Mouse (Mus musculus) heart, embryonic 12.5 days (tissue): ENCODE measurements at regions not wholly inside any gene's neighbourhood (a gene's known extent, or its start where the extent isn't known, plus 50 kb on each side); places are given as distances from the start of the nearest gene placed in this dataset.

Source experiments
- ATAC-seq: fragments of 200-750 bp; cut with Nextera tagmentation; 2 replicates; pipeline ENCODE4 v1.8.0; 2017; ENCODE audit warnings: moderate TSS enrichment, moderate library complexity; ENCODE audit not compliant: insufficient number of reproducible peaks, low FRiP score
- H3K27ac ChIP-seq: fragments of 300-500 bp; sonication (generic); 2 replicates; pipeline ENCODE4 v1.5.1; 2016; ENCODE audit warnings: mild to moderate bottlenecking, moderate library complexity; ENCODE audit not compliant: poor library complexity, severe bottlenecking
- H3K27me3 ChIP-seq: fragments of 300-500 bp; sonication (generic); replicated peaks from 2 replicates; pipeline ENCODE4 v1.6.1; 2016; ENCODE audit warnings: mild to moderate bottlenecking, moderate library complexity
- H3K36me3 ChIP-seq: fragments of 300-500 bp; sonication (generic); 2 replicates; pipeline ENCODE4 v1.6.1; 2016; ENCODE audit warnings: mild to moderate bottlenecking, moderate library complexity
- H3K4me1 ChIP-seq: fragments of 300-500 bp; sonication (generic); replicated peaks from 2 replicates; pipeline ENCODE4 v1.6.1; 2016; ENCODE audit warnings: mild to moderate bottlenecking
- H3K4me2 ChIP-seq: fragments of 300-500 bp; sonication (generic); 2 replicates; pipeline ENCODE4 v1.6.1; 2016; ENCODE audit warnings: mild to moderate bottlenecking, moderate library complexity
- H3K4me3 ChIP-seq: fragments of 300-500 bp; sonication (generic); 2 replicates; pipeline ENCODE4 v1.5.1; 2016; ENCODE audit warnings: mild to moderate bottlenecking
- H3K9ac ChIP-seq: fragments of 300-500 bp; sonication (generic); 2 replicates; pipeline ENCODE4 v1.6.1; 2016; ENCODE audit warnings: mild to moderate bottlenecking, moderate library complexity
- H3K9me3 ChIP-seq: fragments of 300-500 bp; sonication (generic); replicated peaks from 2 replicates; pipeline ENCODE4 v1.6.1; 2016; ENCODE audit warnings: mild to moderate bottlenecking, moderate library complexity
- WGBS: fragments of 180-500 bp; shearing (Covaris S2); methylation state at CpG from one replicate; pipeline ENCODE4 v1.1.7; 2016; 5-methylcytosine and 5-hydroxymethylcytosine counted together

DNA sequence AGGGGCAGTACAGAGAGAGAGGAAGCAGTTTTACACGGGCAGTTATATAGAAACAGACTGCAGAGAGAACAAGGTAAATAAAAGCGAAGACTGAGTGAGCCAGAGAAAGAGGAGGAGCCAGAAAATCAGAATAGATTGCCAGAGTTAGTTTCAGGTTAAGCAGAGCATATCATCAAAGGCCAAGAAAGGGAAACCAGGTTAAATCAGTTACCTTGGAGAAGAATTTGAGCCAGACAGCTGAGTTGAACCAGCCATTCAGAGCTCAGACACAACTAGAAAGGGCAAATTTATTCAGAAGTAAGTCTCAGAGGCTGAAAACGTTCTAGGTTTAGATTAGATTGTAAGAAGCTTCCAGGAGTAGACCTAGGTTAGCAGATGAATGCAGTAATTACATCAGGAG lies 858.6 kb downstream of the Adgrl3 start:
- Histone ChIP-seq H3K9me3 (no peaks in the 10 kb centered on the region), H3K4me1 (no peaks in the 10 kb centered on the region), H3K9ac (no peak overlapping the region), H3K4me2 (no peak overlapping the region), H3K27ac (no peak overlapping the region), H3K27me3 (no peaks in the 10 kb centered on the region), H3K36me3 (no peaks in the 10 kb centered on the region), H3K4me3 (no peak overlapping the region)
- ATAC-seq, result no peak
- 65% methylated on average over 3 of the region's 3 CpGs for WGBS

GRCm38 (mm10) chr5:81893358-81893757 lies 873.4 kb downstream of the Adgrl3 start:
- no peaks in the 10 kb centered on the region for H3K36me3 ChIP-seq
- no peaks in the 10 kb centered on the region for H3K9me3 ChIP-seq
- no peak overlapping the region for H3K9ac ChIP-seq
- 90% methylated on average over 6 of the region's 6 CpGs for WGBS
- H3K4me1 ChIP-seq, result no peaks in the 10 kb centered on the region
- no peak for ATAC-seq
- no peak overlapping the region for H3K4me2 ChIP-seq
- no peaks in the 10 kb centered on the region for H3K27me3 ChIP-seq
- H3K4me3 ChIP-seq, result no peak overlapping the region
- H3K27ac ChIP-seq, result no peak overlapping the region

DNA sequence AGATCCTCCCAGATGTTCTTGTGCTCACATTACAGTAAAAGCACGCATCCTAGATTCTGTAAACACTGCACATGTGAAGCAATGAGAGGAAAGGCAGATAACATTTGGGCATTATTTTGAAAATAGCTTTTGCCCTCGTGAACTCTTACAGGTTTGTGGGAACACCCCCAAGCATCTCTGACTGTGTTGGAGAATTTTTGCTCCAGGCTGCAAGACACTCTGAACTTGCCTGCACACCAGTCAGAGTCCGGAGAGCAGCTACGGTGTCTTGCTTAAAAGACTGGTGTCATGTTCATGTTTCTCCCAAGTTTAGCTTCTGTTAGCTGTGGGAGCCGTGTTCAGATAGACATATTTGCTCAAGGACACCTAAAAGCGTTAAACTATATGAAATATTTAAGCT lies 889.4 kb downstream of the Adgrl3 start:
- Histone ChIP-seq H3K4me3 (no peak overlapping the region), H3K36me3 (no peaks in the 10 kb centered on the region), H3K9me3 (no peaks in the 10 kb centered on the region), H3K4me1 (no peaks in the 10 kb centered on the region), H3K4me2 (no peak overlapping the region), H3K27me3 (no peaks in the 10 kb centered on the region), H3K27ac (no peak overlapping the region), H3K9ac (no peak overlapping the region)
- WGBS, result 74% methylated on average over 6 of the region's 6 CpGs
- no peak for ATAC-seq

GRCm38 (mm10) chr5:81909964-81910363 lies 890.0 kb downstream of the Adgrl3 start:
- no peak overlapping the region for H3K27ac ChIP-seq
- no peak overlapping the region for H3K4me3 ChIP-seq
- no peak for ATAC-seq
- WGBS, result 72% methylated on average over 8 of the region's 8 CpGs
- H3K9ac ChIP-seq, result no peak overlapping the region
- no peaks in the 10 kb centered on the region for H3K27me3 ChIP-seq
- no peaks in the 10 kb centered on the region for H3K9me3 ChIP-seq
- H3K4me1 ChIP-seq, result no peaks in the 10 kb centered on the region
- H3K36me3 ChIP-seq, result no peaks in the 10 kb centered on the region
- H3K4me2 ChIP-seq, result no peak overlapping the region

GRCm38 (mm10) chr5:81916667-81917066 lies 896.7 kb downstream of the Adgrl3 start:
- no peak overlapping the region for H3K9ac ChIP-seq
- no peaks in the 10 kb centered on the region for H3K36me3 ChIP-seq
- no peaks in the 10 kb centered on the region for H3K27me3 ChIP-seq
- H3K9me3 ChIP-seq, result no peaks in the 10 kb centered on the region; the same call in 1 of the 2 replicates
- H3K4me2 ChIP-seq, result no peak overlapping the region
- no peak for ATAC-seq
- 0 out of 2 replicates have a peak, but pooled peaks cover 4% of the 10 kb centered on the region for H3K4me1 ChIP-seq
- H3K4me3 ChIP-seq, result no peak overlapping the region
- no peak overlapping the region for H3K27ac ChIP-seq

- 81% methylated on average over 5 of the region's 5 CpGs for WGBS
- Histone ChIP-seq H3K36me3 (no peaks in the 10 kb centered on the region), H3K9ac (no peak overlapping the region), H3K4me3 (no peak overlapping the region), H3K27me3 (no peaks in the 10 kb centered on the region), H3K4me2 (no peak overlapping the region), H3K4me1 (no peaks in the 10 kb centered on the region), H3K9me3 (no peaks in the 10 kb centered on the region), H3K27ac (no peak overlapping the region)
- ATAC-seq, result no peak
These were observed 920.9 kb downstream of the Adgrl3 start for GRCm38 (mm10) chr5:81940798-81941197.

DNA sequence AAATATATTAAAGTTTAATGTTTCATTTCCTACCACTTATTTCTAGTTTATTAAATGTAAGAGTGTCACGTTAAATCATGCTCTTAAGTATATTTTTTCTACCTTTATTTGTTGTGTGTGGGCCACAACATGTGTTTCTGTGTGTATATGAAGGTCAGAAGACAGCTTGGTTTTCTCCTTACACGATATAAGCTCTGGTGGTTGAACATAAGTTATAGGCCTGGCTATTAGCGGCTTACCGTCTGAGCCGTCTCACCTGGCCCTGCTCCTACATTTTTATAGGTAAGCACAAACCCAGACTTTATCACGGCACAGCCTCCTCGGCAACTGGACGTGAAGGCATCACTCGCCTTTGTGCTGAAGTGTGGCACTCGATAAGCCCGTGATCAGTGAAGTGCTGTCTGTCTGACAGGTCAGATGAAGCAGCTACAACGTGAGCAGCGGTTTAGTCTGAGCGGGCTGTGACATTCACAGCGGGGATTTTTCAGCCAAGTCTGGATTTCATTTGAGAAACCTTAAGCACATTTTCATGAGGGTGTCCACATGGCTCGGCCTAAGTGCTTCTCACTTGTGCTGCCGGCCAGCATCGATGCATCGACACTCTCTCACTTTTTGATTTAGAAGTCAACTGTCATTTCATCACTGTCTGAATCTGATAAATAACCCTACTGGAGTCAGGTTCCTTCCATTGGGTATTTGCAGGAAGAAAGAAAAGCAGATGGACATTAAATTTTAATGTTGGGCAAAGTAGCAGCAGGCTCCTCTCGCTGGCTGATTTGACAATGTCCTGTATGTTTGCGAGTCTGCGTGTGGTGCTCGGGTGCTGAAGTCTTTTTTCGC lies 950.0 kb downstream of the Adgrl3 start:
- no peaks in the 10 kb centered on the region for H3K4me1 ChIP-seq
- no peak overlapping the region for H3K9ac ChIP-seq
- no peaks in the 10 kb centered on the region for H3K9me3 ChIP-seq
- no peaks in the 10 kb centered on the region for H3K36me3 ChIP-seq
- H3K4me3 ChIP-seq, result no peak overlapping the region
- no peak for ATAC-seq
- 61% methylated on average over 24 of the region's 24 CpGs for WGBS
- no peak overlapping the region for H3K27ac ChIP-seq
- H3K27me3 ChIP-seq, result no peaks in the 10 kb centered on the region
- H3K4me2 ChIP-seq, result peak overlapping the region; percentile 34

DNA sequence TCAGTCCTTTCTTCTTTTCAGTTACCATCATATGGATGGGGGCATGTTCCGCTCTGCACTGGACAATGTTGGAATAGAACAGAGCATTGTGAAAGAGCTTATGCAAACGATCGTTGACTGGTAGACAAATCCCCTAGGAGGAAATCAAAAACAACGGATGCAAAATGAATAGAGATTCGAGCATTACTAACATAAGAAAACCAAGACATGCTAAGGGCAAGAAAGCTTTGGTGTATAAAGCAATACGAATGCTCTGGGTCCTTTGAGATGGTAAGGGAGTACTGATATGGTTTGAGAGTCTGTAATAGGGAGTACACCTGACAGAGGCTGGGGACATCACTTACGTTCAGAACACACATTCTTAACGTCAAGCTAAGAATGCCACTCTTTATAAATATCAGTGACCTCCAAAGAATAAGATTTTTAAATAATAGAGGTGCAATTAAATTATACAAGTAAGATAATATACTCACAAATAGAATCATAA lies 950.6 kb downstream of the Adgrl3 start:
- H3K27me3 ChIP-seq, result no peaks in the 10 kb centered on the region
- H3K4me3 ChIP-seq, result no peak overlapping the region
- H3K9ac ChIP-seq, result no peak overlapping the region
- no peaks in the 10 kb centered on the region for H3K4me1 ChIP-seq
- no peak for ATAC-seq
- H3K36me3 ChIP-seq, result no peaks in the 10 kb centered on the region
- WGBS, result 78% methylated on average over 8 of the region's 8 CpGs
- no peak overlapping the region for H3K27ac ChIP-seq
- no peaks in the 10 kb centered on the region for H3K9me3 ChIP-seq
- no peak overlapping the region for H3K4me2 ChIP-seq

DNA sequence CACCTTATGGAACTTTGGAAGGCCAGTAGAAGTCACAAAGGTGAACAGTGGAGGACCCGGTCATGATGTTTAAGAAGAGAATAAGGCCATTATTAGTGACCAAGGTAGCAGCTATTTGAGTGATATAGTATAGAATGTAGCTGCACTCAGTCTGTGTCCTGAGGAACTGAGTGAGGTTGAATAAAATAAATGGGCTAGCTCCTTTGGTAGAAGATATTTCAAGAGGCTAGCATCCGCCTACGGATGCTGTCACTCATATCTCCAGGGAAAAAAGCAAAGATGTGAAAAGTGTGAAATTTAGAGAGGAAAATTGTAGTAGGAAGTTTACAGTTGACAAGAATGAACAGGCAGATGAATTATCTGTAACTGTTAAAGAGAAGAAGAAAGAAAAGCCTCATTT lies 956.6 kb downstream of the Adgrl3 start:
- Histone ChIP-seq H3K4me1 (no peaks in the 10 kb centered on the region), H3K4me2 (no peak overlapping the region), H3K4me3 (no peak overlapping the region), H3K27me3 (no peaks in the 10 kb centered on the region), H3K27ac (no peak overlapping the region), H3K9ac (no peak overlapping the region), H3K36me3 (no peaks in the 10 kb centered on the region), H3K9me3 (no peaks in the 10 kb centered on the region)
- ATAC-seq, result no peak
- 88% methylated on average over 3 of the region's 3 CpGs for WGBS

GRCm38 (mm10) chr5:81983351-81983750 lies 963.4 kb downstream of the Adgrl3 start:
- Histone ChIP-seq H3K9ac (no peak overlapping the region), H3K27ac (no peak overlapping the region), H3K4me3 (no peak overlapping the region), H3K36me3 (no peaks in the 10 kb centered on the region), H3K27me3 (no peaks in the 10 kb centered on the region), H3K4me1 (no peaks in the 10 kb centered on the region), H3K9me3 (no peaks in the 10 kb centered on the region), H3K4me2 (no peak overlapping the region)
- ATAC-seq, result no peak
- 76% methylated on average over 4 of the region's 4 CpGs for WGBS

GRCm38 (mm10) chr5:81988069-81988468 lies 968.1 kb downstream of the Adgrl3 start:
- Histone ChIP-seq H3K9ac (no peak overlapping the region), H3K27ac (no peak overlapping the region), H3K4me3 (no peak overlapping the region), H3K27me3 (no peaks in the 10 kb centered on the region), H3K36me3 (no peaks in the 10 kb centered on the region), H3K4me2 (no peak overlapping the region), H3K9me3 (0 out of 2 replicates have a peak, but pooled peaks cover 2% of the 10 kb centered on the region), H3K4me1 (no peaks in the 10 kb centered on the region)
- WGBS, result 80% methylated on average over 6 of the region's 6 CpGs
- ATAC-seq, result no peak

GRCm38 (mm10) chr5:82007955-82008354 lies 988.0 kb downstream of the Adgrl3 start:
- Histone ChIP-seq H3K4me1 (no peaks in the 10 kb centered on the region), H3K36me3 (no peaks in the 10 kb centered on the region), H3K27ac (no peak overlapping the region), H3K4me3 (no peak overlapping the region), H3K27me3 (no peaks in the 10 kb centered on the region), H3K9ac (no peak overlapping the region), H3K9me3 (no peaks in the 10 kb centered on the region), H3K4me2 (no peak overlapping the region)
- WGBS, result 79% methylated on average over 2 of the region's 2 CpGs
- ATAC-seq, result no peak
